Mouse (Mus musculus) heart, postnatal 25 days (tissue): ENCODE results near the gene Fam50a. TPM values are rescaled to one million over a fixed set of nuclear protein-coding genes. Genes with fewer than 3 reads are reported as not detected.

Source experiments
- DNase-seq: peaks from one replicate; pipeline ENCODE4 v3.0.0; 2022; ENCODE audit warnings: low spot score
- intact Hi-C: fragments of 180-260 bp; cut with DNase I; formaldehyde crosslinking; loops from one replicate; pipeline ENCODE4 v1.15.1; 2025
- total RNA-seq, 2 experiments: library from RNA; stranded (reverse); gene quantifications; 2 replicates each; pipeline ENCODE4 v1.2.3; 2021

The Fam50a gene
- total RNA-seq, result 10 to 100 TPM; 23.8 to 25.7 TPM

DNA sequence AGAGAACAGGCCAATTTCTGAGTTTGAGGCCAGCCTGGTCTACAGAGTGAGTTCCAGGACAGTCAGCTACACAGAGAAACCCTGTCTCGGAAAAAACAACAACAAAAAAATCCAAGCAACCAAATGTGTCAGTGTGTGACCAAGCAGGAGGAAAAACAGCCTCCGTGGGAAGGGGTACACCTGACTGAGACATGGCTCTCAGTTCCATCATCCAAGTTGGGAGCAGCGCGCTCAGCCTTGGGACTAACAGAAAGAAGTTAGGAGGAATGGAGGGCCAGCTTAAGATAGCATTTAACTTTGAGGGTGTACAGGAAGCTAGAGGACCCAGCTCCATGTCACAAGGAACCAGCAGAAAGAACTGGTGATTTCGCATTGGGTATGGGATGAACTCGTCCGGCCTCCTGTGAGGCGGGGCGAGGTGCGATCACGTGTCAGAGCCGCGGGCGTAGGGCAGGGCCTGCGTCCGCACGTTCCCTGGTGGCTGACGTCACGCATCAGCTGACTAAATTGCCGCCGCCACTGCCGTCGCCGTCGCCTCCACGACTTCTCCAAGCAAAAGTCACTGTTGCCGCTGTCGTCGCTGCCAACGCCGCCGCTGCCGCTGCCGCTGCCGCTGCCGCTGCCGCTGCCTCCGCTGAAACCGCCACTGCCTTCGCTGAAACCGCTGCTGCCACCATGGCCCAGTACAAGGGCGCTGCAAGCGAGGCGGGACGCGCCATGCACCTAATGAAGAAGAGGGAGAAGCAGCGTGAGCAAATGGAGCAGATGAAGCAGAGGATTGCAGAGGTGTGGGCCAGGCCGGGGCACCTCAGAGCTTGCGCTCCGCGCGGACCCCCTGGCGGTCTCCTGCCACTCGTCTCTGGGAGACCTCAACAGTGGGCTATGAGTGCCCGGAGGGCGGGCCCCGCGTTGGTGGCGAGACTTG lies at the start of gene Fam50a:
Gene Fam50a, plus strand, starts transcription at position 494 of the 925 bp plus-strand sequence.
- intact Hi-C loops, result loop anchor here (5.0 kb wide), 1 partner anchor 54 kb away; no protein-coding TSS in a partner anchor
- DNase-seq, result peak; percentile 80

DNA sequence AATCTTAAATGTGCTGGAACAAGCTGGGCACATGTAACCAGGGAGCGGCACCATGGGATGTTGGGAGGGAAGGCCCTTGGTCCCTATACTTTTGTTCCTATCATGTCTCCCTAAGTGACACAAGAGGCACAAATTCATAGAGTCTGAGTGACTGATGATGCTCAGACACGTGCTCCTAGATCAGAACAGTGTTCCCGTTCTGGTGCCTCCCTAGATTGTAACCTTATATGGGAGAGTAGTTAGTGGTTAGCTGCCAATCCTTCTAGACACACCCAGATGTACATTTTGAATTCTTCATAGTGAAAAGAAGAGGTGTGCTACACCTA lies 43.1 kb upstream of the Fam50a start:
- DNase-seq, result no peak
- intact Hi-C loops, result no loop called here

DNA sequence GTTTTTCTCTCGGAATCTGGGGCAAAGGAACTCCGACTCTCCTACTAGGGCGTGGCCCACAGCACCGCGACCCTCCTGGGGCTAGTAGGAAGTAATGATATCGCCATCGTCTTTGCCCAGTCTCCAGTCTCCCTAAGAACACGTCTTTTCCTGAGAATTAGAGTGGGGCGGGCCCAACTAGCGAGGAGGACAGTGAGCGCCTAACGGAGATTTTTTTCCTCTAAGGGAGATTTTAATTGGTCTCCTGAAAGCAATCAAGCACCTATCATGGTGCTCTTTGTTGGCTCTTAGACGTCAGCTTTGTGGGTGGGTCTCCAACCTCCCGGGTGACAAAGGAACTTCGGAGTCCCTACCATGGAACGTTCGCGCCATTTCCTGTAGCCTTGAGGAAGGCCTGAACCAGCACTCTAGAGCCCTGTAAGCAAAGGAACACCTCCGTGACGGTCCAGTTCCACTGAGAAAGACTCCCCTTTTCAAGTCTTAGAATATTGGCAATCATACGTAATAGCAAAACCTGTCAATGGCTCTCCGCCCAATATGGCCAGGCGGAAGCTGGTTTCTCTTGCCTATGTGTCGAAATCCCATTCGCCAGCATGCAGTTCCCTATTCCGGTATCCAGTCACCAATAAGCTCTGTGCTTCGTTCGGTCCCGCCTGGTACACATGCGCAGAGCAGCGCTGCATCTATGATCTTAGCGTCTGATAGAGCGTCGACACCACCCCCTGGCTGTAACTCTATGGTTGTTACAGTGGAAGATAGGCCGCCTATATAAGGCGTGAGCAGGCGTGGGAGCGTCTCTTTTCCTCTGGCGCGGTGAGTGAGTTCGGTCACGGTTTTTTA lies 42.6 kb upstream of the Fam50a start, which contains the start of gene Rpl10:
Gene Rpl10, plus strand, starts transcription at position 751 of the 840 bp plus-strand sequence.
- intact Hi-C loops, result no loop called here
- DNase-seq, result peak; percentile 91

DNA sequence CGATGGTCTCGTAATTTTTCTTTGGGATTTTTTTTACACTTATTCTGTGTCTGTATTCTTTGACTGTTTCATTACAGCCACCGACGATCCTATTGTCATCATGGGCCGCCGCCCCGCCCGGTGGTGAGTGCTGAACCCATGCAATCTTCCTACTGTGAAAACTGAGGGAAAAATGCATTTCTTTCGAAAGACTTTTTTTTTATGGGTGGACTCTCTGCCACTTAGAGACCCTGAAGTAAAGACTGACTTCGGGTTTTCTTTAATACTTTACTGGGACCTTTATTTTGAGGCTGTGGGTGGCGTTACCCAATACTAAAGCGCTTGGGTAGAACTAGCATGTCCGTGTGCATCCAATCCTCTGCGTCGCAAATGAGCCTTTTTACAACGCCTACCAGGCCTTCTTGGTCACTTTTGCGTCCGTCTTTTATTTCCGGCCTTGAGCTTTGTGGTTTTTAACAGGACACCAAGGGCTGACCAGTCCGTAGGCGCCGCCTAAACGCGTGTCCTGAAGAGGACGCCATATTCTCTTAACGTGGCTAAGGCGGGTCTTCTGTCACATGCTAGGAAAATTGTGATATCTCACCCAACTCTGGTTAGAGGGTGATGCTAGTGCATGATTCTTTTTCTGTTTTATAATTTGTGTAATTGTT lies 41.8 kb upstream of the Fam50a start:
- no peak for DNase-seq
- intact Hi-C loops, result no loop called here

DNA sequence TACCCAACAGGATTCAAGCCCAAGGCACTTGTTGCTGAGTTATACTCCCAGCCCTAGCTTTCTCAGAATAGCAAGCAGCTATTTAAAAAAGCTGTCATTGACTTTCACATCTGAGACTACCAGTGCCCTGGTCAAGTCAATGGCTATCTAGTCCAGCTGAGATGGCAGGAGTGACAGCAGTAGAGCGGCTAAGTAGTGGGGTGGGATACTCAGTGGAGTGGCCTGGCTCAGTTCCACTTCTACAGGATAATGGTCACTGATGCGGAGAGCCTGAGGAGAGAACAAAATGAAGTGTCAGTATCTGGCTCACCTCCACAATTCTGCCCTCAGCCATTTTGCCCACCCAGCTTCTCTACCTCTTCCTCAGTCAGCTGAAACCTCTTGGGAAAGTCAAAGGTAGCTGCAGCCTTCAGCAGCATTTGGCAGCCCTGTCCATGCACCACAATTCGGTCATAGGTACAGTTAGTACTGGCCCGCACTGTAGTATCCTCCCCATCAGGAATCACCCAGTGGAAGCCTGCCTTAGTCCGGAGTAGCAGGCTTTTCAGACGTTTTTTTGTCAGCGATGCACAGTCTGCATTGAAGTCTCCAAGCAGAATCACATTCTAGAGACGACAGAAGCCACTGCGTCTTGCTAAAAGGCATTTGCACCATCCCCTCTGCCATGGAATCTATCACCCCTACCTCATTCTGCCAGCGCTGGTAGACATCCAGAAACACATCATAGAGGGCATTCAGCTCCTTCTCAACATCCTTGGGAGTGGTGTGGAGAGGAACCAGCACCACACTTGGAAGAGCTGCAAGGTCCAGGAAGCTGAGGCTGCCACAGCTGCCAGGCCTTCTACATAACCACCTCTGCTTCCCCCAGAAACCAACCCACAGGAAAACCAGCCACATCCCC lies 39.2 kb upstream of the Fam50a start:
- intact Hi-C loops, result no loop called here
- no peak for DNase-seq

DNA sequence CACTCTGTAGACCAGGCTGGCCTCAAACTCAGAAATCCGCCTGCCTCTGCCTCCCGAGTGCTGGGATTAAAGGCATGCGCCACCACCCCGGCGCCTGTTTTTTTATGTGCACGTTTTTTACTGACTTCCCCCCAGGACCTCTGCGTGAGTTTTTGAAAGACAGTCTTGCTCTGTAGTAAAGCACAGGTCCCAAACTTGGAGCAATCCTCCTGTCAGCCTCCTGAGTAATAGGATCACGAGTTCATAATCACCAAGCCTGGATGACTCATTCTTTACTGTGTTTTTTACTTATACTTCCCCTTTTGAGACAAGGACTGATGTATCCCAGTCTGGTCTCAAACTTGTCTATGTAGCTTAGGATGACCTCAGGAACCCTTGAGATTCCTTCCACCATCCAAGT lies 34.9 kb upstream of the Fam50a start:
- intact Hi-C loops, result no loop called here
- no peak for DNase-seq

DNA sequence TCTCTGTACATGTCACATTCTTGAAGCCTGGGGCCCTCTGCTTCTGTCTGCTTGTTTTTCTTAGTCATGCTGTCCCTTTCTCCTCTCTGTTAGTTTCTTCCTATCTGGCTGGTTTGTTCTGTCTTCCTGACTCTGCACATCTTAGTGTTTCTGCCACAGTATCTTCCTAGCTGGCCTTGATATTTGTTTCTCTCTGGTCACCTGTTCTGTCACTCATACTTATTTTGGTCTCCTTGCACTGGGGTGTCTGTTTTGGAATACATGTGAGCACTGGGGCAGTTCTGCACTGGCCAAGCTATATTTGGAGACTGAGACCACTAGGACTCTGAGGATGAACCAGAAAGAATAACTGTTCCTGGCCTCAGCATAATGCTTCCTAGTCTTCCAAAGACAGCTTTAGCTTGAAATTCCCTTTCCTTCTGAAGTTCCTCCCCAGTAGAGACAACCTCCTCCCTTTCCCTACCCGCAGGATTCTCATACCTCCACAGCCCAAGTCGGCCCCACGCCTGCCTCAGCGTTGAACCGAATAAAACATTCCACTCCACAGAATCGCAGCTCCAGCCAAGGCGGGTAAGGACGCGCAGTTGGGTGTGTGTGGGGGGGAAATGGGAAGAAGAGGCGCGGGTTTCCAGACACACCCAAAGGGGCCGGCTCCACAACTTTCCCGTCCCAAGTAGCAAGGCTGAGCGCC lies 31.6 kb upstream of the Fam50a start:
- DNase-seq, result no peak
- intact Hi-C loops, result no loop called here

DNA sequence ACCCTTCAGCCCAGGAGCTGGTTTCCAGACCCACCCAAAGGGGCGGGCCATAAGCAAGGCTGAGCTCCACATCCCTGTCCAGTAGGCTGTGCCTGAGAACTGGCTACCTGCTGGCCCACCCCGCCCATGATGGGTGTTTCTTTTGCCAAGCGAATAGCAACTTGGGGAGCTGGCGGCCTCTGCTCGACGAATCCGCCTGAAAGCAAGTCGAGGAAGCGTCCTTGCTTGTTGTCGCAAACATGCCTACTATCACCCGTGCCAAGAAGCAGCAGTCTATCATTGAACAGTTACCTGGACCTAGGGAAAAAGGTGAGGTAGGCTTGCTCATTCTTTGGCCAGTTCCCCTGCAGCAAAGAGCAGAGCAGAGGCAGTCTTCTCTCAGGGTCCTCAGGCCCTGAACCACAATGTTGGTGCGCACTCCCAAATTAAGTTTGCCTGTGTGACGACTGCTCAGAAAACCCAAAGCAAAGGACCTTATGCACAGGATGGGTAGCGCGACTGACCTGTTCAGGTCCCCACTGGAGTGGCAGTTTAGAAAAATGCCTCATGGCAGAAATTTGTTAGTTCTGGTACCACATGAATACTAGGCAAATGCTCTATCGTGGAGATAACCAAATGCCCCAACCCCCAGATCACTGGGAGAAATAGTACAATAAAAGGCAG lies 31.0 kb upstream of the Fam50a start, which contains the start of the genes Taz and Dnase1l1:
Gene Taz, plus strand, starts transcription at position 181 of the 663 bp plus-strand sequence.
Gene Dnase1l1, minus strand, starts transcription at position 606 of the 663 bp plus-strand sequence.
- intact Hi-C loops, result no loop called here
- peak; percentile 81 for DNase-seq

DNA sequence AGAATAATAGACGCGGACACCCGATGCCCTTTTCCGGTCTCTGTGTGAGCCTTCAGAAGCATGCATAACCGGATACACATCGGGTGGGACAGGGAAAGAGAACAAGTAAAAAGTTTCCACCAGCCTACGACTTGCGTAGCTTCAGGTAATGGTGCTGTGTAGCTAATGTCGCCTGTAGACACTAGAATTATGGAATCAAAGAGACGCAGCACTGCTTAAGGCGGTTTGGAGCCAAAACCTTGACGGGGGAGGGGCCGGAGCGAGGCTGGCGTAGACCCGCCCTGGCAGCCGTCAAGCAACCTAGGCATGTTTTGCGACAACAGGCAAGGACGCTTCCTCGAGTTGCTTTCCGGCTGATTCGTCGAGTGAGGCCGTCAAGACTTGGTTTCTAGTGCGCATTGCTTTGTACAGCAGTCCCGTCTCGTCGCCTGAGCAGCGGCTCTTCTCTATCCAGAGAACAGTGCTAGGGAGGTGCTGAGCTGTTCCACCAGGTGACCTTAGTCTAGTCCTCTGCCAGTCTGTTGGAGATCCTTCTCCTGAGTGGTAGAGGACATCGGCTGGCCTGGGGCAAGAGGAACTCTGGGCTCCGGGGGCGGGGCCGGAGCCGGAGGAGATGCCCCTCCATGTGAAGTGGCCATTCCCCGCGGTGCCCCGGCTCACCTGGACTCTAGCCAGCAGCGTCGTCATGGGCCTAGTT lies 30.3 kb upstream of the Fam50a start:
- intact Hi-C loops, result no loop called here
- DNase-seq, result peak; percentile 75

DNA sequence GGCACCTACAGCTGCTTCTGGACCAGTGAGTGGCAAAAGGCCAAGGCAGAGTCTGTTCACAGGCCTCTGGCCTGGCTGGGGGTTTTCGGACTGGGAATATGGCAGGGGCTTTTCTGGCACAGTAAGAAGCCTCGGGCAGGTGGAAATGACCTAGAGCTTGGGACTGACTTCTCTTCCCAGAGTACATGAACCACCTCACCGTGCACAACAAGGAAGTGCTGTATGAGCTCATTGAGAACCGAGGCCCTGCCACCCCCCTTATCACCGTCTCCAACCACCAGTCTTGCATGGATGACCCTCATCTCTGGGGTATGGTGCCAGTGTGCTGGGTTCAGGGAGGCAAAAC lies 29.8 kb upstream of the Fam50a start:
- intact Hi-C loops, result no loop called here
- no peak for DNase-seq

DNA sequence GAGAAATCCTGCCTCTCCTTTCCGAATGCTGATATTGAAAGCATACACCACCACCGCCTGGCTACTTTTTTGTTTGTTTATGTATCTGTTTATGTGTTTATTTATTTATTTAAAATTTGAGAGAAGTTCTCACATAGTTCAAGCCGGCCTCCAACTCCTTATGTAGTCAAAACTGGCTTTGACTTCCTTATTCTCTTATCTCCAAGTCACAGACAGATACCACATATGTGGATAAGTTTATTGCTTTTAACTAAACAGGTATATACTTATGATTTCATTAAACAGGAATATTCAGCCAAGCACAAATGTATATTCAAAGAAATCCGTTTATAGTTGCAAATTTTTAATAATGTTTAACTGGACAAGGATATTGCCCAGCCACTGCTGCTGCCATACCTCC lies 19.4 kb upstream of the Fam50a start:
- intact Hi-C loops, result no loop called here
- no peak for DNase-seq

DNA sequence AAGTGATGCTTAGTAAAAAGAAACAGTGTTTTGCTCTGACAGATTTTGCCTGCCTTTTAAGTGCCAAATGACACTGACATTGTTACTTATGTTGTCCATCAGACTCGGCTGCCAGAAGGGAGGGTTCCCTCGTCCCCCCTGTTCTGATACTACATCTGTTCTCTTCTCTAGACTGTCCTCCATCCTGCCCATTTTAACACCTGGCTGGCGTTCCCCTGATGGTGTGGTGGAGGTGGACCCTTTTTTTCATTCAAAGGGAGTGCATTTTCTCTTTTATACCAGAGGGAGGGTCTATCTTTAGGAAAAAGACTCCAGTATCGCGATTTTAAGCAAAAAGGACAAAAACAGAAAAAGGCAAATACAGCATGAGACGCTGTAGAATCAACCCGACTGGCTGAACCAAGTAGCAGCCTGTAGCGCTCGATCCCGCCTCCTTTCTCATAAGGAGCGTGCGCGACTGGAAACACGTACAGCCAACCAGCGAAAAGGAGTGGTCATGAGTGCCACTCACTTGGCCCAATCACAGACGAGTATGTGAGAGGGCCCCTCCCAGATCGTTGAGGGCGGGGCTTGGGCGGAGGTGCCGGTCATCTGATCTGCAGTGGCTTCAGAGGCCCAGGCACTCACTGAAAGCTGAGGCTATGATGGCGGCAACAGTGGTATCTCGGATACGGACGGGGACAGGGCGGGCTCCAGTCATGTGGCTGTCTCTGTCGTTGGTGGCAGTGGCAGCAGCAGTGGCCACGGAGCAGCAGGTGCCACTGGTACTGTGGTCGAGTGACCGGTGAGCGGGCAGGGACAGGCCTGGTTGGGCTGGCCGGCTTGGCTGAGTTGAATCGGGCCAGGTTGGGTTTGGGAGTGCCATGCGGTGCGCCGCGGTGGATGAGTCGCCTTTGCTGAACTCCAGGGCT lies 16.0 kb upstream of the Fam50a start, which contains the start of gene Atp6ap1:
Gene Atp6ap1, plus strand, starts transcription at position 560 of the 911 bp plus-strand sequence.
- peak; percentile 91 for DNase-seq
- intact Hi-C loops, result no loop called here

DNA sequence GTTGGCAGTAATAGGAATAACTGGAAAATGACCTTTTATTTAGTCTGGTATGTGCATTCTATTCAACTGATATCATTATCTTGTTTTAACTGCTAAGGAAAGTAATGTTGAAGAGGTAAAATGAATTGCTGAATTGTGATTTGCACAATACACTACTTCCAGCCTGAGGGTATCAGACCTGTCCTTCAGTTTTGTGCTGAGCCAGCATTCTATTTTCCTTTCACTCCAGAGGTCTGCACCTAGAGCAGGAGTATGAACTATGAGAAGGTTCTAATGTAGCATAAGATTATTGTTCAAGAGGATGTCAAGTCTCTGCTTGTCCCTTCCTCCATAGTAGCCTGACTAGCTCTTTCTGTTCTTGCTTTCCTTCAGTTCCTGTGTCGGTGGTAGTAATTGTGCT lies 14.5 kb upstream of the Fam50a start:
- intact Hi-C loops, result no loop called here

DNA sequence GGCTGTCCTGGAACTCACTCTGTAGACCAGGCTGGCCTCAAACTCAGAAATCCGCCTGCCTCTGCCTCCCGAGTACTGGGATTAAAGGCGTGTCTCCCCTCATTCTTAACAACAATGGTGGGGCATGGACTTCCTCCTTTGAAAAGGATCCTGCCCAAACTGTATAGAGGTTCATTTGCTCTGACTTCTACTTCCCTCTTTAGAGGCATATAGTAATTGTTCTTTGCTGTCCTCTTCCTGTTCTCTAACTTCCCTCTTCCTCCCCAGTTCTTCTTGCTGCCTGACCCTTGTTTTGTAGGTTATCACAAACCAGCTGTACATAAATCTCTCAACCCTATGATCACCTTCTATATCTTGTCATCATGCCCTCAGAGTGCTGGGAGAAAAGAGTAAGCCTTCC lies 13.1 kb upstream of the Fam50a start:
- no peak for DNase-seq
- intact Hi-C loops, result no loop called here

More for the DNA sequence above, 14.5 kb upstream of the Fam50a start:
- no peak for DNase-seq

DNA sequence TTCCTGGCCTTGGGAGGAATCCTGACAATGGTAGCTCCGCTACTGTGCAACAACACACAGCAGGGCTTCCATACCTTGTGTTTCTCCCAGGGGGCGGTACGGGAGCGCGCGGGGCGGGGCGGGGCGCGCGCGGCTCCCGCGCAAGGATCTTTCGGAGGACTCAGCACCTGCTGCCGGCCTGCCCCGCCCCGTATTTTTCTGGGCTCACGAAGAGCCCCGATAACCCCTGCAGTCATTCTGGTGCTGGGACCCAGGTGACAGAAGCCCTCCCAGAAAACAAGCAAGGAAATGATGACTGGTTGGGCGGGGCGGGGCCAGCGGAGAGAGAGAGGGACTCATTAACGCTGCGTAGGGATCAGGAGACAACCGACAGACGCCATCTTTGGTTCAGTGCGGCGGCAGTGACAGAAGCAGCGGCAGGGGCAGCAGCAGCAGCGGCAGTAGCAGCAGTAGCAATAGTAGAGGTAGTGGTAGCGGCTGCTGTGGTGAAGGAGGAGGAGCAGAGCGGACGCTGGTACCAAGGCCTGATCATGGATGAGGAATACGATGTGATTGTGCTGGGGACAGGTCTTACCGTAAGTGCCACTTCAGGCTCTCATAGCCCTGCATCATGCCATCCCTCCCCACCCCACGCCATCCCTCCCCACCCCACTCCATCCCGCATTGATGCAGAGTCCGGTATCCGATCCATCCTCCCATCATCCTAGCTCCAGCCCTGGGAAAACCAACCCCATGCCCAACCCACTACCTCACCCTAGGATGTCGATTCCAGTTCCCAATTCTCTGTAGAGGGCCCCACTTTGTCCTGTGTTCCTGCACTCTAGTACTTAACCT lies 7.7 kb upstream of the Fam50a start, which contains the start of gene Gdi1:
Gene Gdi1, plus strand, starts transcription at position 132 of the 834 bp plus-strand sequence.
- peak; percentile 57 for DNase-seq
- intact Hi-C loops, result loop anchor here (2.0 kb wide), 1 partner anchor 56 kb away; the partner anchor contains the start of gene Flna
